Mouse (Mus musculus): ENCODE measurements around the gene Nudcd2. TPM values are rescaled to one million over a fixed set of nuclear protein-coding genes. Genes with fewer than 3 reads are reported as not detected.
"Not testable (repeated sequence)": the region's sequence is repeated elsewhere in the genome, so short reads cannot be mapped to it uniquely, and the experiment has no call there.

Nudcd2 gene
- total RNA-seq (2021), result 10 to 100 TPM; 20.4 to 22.1 TPM

DNA sequence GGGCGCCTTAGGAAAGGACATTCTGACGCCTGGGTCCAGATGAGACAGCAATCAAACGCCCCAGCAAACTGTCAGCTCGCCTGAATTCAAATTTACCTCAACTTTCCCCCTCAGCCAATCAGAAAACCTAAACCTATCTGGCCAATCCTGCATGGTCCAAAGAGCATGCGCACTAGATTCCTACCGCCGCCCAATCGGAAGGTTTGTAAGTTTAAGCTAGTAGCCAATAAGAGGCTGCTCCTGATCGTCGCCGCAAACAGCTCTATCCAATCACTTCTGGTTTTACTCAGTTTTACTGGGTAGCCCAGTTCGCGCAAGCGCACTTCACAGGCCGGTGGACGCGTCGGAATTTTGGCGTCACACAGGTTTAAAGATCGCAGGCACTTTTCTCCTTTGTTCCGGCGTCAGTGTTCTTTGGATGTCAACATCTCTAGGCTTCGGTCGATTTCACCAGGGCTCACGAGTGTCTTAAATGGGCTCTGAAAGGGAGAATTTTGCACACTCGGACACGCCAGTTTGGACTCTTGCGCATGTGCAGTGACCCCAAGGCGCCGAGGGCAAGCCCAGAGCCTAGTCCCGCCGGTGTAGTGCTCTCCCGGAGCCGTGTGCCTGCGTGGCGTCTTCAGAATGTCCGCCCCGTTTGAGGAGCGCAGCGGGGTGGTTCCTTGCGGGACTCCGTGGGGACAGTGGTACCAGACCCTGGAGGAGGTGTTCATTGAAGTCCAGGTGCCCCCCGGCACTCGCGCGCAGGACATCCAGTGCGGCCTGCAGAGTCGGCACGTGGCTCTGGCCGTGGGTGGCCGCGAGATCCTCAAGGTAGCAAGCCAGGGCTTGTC lies at the start of gene Nudcd2, which contains the start of gene Hmmr:
Gene Nudcd2 (plus strand): TSS at position 329 of the 836 bp plus-strand sequence.
Gene Hmmr (minus strand): TSS at position 84 of the 836 bp plus-strand sequence.
- peak; percentile 91 to 92 for DNase-seq

GRCm38 (mm10) chr11:40690444-40691127 lies 42.9 kb upstream of the Nudcd2 start:
- DNase-seq, result no peak

GRCm38 (mm10) chr11:40692101-40692509 lies 41.4 kb upstream of the Nudcd2 start:
- peak in 1 of 2 experiments; percentile 19 for DNase-seq

GRCm38 (mm10) chr11:40692511-40693365 lies 40.7 kb upstream of the Nudcd2 start:
- DNase-seq, result peak; percentile 93 to 96

DNA sequence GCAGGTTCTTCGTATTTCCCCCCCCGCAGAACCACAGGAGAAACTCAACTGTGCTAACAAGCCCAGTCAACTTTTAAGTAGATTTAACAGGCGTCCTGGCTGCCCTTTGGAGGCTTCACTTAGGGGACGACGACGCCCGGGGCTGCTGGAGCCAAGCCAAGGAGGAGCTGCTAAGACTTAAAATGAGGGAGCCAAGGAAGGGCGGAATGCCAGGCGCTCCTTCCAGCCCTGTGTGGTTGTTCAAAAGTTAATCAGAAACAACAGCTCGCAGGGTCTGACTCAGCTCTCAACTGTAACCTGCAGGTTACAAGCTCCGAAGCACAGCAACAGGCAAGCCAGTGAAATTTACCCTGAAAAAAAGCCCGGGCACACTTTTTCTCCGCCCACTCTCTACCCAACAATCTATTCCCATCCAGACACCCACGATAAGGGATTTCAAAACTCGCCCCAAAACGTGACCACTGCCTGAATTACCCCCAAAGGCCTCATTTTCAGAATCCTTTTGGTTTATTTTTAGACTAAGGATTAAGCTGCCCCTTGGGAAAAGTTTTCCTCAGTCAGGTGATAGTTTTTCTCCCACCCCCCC lies 40.0 kb upstream of the Nudcd2 start:
- peak; percentile 37 to 42 for DNase-seq

- DNase-seq, result peak; percentile 41 to 48
Measured at GRCm38 (mm10) chr11:40694311-40695087, 39.0 kb upstream of the Nudcd2 start.

DNA sequence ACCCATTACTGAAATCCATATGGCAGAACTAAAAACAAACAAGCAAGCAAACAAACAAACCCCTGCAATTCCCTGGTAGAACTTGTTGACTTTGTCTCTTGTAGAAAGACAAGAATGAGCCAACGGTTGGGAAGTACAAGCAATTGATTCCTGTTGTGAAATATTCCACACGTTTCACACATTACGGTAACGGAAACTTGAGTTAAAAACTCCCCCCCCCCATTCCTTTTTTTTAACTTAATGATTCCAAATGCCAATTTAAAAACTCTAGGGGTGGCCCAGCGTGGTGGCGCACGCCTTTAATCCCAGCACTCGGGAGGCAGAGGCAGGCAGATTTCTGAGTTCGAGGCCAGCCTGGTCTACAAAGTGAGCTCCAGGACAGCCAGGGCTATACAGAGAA lies 38.4 kb upstream of the Nudcd2 start, which contains the start of gene Mat2b:
Gene Mat2b (minus strand): TSS at position 101 of the 400 bp plus-strand sequence.
- no peak for DNase-seq

GRCm38 (mm10) chr11:40709899-40710298 lies 23.6 kb upstream of the Nudcd2 start:
- not testable (repeated sequence) for DNase-seq

DNA sequence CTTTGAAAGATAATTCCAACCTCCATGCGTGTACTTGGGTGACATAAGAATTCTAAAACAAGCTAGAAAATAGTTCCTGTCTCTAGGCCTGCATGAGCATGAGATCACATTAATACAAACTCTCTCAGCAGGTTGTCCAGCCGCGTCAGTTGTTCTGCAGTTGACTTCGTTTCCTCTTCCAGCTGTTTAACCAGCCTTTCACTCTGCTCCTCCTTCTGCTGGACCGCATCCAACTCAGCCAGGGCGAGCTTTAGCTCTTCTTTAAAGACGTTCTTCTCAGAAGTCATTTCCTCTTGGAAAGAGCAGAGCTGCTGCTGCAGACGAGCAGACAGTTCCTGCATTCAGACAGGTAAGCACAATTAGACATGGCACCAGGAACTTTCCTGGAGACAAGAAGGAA lies 19.6 kb upstream of the Nudcd2 start:
- no peak for DNase-seq

- no peak for DNase-seq
Measured at GRCm38 (mm10) chr11:40715524-40715923, 17.9 kb upstream of the Nudcd2 start.

GRCm38 (mm10) chr11:40718324-40718723 lies 15.1 kb upstream of the Nudcd2 start:
- DNase-seq, result no peak

- no peak for DNase-seq
Measured at GRCm38 (mm10) chr11:40732997-40733338, 499 bp upstream of the Nudcd2 start.

DNA sequence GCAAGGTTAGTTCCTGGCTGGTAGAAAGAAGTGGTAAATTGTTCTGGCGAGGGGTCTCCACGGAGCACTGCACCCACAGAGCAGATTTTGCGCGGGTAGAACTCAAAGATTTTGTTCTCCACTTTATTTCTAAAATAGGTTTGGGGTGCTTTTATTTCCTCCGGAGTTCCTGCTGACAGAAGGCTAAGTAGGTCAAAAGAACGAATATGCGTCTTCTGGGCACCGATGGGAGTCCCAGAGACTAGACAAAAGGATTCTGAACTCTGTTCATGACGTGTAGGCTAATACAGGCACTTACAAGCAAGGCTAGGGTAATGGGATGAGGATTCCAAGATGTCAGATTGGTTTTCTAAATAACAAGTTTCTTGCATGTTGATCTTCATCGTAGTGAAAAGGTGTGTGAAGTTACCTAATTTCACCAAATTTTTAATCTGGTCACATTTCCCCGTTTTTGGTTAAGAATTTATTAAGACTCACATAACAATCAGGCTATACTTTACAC lies 835 bp downstream of the Nudcd2 start:
- no peak for DNase-seq

DNA sequence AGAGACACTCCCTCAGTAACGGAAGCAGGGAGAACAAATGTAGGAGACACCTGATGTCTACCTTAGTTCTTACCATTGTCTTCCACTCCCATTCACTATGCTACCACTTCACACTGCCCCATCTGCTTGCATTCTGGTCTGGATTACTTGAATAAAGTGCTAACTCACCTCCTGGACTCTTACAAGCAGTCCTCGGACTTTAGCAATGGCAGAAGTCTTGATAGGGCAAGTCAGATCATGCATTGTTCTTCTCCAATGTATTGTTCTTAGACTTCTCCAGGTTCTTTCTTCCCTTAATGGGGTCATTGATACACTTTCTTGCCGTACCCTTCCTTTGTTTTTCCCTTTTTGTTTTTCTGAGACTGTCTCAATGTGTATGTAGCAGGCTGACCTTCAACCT lies 3.9 kb downstream of the Nudcd2 start:
- no peak for DNase-seq

- DNase-seq, result no peak
Measured at GRCm38 (mm10) chr11:40741605-40742262, 8.3 kb downstream of the Nudcd2 start.

GRCm38 (mm10) chr11:40744348-40744747 lies 10.9 kb downstream of the Nudcd2 start:
- DNase-seq, result no peak

DNA sequence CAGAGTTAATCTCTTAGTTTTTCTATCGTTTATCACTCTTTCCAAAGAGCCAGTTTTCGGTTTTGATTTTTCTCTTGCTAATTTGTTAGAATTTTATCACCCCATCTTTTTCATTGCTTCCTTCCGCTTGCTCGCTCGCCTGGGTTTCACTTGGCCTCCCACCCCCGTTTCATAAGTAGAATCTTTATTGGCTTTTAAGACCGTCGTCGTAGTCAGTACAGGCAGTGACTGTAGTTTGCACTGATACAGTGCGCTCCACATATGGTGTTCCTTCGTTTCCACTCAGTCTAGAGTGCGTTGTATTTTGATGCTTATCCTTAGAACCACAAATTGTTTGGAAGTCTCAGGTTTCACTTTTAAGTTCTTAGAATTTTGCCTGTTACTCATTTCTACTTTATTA lies 12.9 kb downstream of the Nudcd2 start:
- no peak for DNase-seq

DNA sequence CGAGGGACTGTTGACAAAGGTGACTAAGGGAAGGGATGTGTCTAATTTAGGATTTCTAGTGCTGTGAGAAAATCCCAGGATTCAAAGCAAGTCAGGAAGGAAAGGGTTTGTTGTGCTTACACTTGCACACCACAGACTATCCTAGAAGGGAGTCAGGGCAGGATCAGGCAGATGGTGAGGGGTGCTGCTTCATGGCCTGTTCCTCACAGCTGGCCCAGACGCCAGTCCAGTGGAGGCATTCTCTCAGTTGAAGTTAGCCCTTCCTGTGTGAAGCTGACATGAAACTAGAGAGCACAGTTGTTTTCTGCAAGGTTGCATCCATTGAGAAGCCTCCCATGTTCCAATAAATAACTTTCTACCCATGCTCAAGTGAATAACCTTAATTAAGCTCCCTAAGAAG lies 14.2 kb downstream of the Nudcd2 start:
- DNase-seq, result no peak

DNA sequence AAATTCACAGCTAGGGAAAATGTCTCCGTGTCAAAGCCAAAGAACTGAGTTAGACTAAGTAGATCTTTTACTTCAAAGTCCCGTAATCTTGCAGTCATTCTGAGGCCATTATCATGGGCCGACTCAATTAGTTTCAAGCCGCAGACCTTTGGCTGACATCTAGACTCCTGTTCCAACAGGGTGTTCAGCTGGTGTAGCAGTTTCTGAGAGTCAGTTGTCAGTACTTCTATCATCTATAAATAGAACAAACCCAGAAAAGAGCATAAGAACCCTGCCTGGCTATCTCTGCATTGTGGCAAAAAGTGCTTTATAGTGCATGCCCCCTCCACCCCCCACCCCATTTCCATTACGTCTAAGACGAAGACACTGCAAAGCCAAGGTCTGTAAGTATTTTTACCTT lies 20.4 kb downstream of the Nudcd2 start:
- DNase-seq, result no peak

GRCm38 (mm10) chr11:40754664-40755107 lies 21.2 kb downstream of the Nudcd2 start:
- no peak for DNase-seq

Measured in layer of hippocampus, postnatal 36 days (tissue).